Mouse (Mus musculus) forelimb bud, embryonic 11.5 days (tissue): ENCODE results near the gene Rps27rt.
A peak's percentile ranks its signal among the peaks of the same experiment; 100 is the strongest.
"Not testable (repeated sequence)": the region's sequence is repeated elsewhere in the genome, so short reads cannot be mapped to it uniquely, and the experiment has no call there.

ENCODE experiments used
- DNase-seq: peaks from one replicate; pipeline ENCODE4 v3.0.0-alpha.2; 2012; ENCODE audit warnings: low read depth, low spot score

Gene Rps27rt

DNA sequence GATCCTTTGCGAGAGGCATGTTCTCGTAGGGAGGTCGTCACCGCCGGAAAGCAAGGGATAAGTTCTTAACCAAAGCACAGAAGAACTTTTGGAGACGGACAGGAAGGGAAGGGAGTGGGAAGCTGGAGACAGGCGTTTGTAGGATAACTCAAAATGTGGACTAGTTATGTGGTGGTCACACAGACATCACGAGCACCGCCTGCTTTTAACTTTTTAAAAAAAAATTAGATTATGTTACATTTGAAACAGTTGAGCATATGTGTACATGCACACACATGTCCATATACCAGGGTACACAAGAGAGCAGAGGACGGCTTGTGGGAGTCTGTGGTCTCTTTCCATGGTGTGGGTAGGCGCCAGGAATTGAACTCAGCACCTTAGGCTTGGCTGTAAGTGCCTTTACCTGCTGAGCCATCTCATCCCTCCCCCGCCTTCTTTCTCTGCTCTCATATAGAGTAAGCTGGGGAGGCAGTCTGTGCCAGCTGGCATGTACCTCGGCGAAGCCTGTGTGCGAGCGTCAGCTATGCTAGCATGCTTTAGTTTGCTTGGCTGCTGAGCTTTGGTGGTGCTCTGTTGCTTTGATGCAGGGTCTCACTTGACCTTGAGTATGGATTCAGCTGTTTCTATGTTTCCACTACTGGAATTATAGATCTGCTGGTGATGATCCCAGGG, at the start of gene Rps27rt:
Rps27rt (minus strand) TSS at position 51 of the 672 bp plus-strand sequence.
- no peak for DNase-seq

GRCm38 (mm10) chr9:115031046-115031445, 48.5 kb upstream of the Rps27rt start:
- DNase-seq: not testable (repeated sequence)

- DNase-seq: no peak
These were observed 48.0 kb upstream of the Rps27rt start for GRCm38 (mm10) chr9:115030581-115030980.

DNA sequence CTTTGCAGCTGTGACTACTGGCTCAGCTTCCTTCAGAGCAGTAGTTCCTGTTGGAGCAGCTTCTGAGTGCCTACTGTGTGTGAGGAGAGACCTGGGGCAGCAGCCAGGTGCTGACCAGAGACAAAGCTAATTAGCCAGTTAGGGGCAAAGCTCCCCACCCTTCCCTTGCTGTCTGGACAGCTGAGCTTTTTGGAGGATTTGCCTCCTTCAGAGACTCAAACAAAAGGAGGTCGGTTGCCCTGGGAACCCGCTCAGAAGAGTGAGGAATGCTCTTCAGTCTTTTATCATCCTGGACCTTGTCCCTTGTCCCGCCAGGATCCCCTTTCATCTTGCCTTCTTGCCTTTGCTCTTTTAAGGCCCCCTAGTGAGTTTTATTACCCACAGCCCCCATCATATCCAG, 46.8 kb upstream of the Rps27rt start:
- DNase-seq: peak; percentile 17

DNA sequence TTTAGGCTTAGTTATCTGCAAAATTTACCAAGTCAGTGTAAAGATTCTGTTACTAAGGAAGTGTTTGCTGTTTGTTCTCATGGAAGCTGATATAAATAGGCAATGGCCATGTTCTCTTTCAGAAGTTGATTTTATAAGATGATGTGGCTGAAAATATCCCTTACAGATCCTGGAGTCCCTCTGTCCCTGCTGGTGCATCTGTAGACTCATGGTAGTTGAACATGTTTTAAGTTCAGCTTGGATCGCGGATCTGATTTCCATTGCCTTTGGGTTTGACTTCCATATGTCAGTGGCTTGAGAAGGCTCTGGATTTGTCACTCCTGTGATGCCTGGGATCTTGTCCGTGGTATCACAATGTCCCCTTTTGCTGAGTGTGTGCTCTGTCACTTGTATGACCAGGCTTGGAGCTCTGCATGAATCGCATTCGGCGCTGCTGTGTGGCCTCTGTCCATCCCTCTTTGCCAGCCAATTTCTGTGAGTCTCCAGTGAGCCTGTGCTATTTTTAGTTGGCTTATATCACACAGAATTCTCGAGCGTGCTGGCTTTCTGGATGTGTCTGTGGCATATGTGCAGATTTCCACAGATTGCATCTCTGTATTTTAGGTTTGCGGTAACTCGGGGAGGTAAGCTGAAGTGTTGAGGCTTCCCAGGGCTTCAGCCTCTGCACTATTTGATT, 41.3 kb upstream of the Rps27rt start:
- DNase-seq: no peak

DNA sequence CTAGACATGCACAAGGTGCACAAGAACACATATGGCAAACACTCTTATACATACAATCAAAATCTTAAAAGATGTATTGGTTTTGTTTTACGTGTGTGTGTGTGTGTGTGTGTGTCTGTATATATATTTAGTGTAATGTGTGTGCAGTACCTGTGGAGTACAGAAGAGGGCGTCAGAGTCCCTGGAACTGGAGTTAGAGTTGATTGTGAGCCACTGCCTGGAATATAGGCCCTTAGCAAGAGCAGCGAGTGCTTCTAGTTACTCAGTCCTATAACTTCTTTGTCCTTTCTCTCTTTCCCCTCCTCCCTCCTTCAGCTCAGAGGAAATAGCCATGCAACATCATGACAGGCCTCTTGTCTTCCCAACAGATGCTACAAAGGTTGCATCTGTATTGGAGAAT, 40.6 kb upstream of the Rps27rt start:
- no peak for DNase-seq

DNA sequence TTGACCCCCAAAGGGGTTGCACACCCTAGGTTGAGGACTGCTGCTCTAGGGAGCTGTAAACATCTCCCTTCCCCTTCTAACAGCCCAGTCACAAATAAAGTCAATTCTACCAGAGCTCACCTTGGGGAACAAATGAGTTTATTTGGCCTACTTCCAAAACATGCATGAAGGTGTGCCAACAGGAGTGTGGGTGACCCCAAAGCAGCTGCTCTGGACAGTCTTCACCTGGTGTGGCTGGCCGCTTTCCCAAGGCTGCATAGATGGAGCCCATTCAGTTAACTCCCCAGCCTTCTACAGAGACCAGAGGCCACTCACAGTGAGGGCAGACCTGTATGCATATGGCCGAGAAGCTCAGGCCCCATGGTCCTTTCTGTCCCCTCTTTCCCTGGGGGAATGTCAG, 38.9 kb upstream of the Rps27rt start:
- DNase-seq: no peak

- DNase-seq: no peak
These were observed 37.6 kb upstream of the Rps27rt start for GRCm38 (mm10) chr9:115020141-115020540.

DNA sequence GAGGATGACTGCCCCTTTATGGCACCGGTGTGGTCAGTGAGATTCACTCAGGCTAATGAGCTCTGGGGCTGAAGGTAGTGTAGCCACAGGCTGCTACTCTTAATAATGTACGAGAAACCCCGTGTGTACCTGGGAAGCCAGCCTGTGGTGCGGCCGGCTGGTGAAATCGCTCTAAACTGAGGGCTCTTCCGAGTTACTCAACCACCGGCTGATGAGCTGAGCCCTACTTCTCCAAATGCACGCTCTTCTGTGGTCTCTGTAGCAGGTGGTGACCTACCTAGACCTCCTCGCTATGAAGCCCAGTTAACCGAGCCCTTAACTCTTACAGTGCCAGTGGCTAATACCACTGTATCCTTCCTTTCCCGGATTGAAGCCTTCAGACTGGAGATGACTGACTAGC, 29.8 kb upstream of the Rps27rt start:
- DNase-seq: no peak

DNA sequence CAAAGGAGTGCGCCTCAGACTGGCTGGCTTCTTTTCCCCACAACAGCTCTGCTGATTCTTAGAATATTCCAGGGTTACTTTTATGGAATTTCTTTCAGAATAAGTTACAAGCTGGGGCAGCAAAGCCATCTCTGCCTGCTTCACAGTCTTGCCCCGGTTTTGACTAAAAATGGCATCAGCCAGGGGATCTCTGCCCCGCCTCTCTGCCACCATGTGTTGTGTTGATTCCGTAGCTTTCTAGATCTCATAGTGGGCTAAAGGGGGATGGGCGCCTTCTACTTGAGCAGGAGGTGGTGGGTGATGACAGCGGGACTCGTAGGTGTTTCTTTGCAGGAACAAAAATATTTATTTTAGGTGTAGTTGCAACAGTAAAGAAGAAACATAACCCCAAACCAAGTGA, 25.7 kb upstream of the Rps27rt start:
- no peak for DNase-seq

GRCm38 (mm10) chr9:115007776-115008175, 25.2 kb upstream of the Rps27rt start:
- DNase-seq: no peak

DNA sequence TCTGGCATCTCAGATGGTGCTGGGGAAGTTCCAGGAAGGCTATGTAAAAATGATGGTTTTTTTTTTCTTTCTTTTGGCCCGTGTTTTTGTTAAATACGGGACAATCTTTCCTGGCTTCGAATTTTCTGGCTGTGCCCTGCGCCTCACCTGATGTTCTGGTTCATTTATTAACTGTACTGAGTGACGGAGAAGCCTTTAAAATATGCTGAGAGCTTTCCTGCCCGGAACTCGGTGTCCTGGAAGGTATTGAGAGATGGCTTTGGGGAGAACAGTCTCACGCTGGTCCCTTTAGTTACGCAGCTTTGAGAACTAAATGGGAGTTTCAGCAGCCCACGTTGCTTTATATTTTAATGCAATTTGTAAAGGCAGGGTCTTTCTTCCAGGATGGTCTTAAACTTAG, 22.9 kb upstream of the Rps27rt start:
- no peak for DNase-seq

GRCm38 (mm10) chr9:114999771-115000146, 17.2 kb upstream of the Rps27rt start:
- no peak for DNase-seq

DNA sequence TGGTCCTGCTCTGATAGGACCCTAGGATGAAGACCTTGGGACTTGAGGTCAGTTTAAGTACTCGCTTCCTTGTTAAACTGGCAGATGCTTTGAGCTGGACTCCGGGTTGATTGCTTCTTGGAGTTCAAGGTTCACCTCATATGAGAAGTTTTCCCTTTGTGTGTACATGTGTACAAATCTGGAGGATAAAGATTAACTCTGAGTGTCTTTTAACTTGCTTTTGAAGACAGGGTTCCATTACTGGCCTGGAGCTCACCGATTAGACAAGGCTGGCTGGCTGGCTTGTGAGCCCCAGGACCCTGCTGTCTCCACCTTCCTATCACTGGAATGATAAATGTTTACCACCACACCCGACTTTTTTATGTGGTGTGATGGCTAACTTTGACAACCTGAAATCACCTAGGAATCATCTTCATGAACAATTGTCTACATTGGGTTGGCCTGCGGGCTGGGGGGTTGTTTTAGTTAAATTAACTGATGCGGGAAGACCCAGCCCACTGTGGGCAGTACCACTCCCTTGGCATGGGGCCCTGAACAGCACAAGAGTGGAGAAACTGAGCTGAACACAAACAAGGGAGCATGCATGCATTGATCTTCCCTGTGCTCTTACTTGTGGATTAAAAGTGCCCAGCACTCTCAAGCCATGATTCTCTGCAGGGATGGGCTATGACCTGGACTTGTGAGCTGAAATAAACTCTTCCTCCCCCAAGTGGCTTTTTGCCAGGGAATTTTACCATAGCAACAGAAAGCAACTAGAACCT, 16.7 kb upstream of the Rps27rt start:
- no peak for DNase-seq

- no peak for DNase-seq
These were observed 13.9 kb upstream of the Rps27rt start for GRCm38 (mm10) chr9:114996489-114996888.

- DNase-seq: no peak
These were observed 13.2 kb upstream of the Rps27rt start for GRCm38 (mm10) chr9:114995716-114996115.

- DNase-seq: no peak
These were observed 12.7 kb upstream of the Rps27rt start for GRCm38 (mm10) chr9:114995250-114995649.

DNA sequence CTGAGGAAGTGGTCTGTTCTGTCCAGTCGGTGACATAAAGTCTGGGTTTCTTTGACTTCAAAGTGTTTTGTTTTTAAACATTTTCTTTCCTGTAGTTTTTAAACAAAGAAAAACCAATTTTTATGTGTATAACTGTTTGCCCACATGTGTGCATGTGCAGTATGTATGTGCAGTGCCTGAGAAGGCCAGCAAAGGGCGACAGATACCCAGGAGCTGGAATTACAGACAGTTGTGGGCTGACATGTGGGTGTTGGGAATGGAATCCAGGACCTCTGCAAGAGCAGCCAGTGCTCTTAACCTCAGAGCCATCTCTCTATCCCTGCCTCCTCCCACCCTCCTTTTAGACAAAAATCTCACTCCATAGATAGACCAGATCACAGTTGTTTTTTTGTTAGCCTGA, 10.0 kb upstream of the Rps27rt start:
- no peak for DNase-seq

GRCm38 (mm10) chr9:114990421-114990820, 7.9 kb upstream of the Rps27rt start:
- no peak for DNase-seq

DNA sequence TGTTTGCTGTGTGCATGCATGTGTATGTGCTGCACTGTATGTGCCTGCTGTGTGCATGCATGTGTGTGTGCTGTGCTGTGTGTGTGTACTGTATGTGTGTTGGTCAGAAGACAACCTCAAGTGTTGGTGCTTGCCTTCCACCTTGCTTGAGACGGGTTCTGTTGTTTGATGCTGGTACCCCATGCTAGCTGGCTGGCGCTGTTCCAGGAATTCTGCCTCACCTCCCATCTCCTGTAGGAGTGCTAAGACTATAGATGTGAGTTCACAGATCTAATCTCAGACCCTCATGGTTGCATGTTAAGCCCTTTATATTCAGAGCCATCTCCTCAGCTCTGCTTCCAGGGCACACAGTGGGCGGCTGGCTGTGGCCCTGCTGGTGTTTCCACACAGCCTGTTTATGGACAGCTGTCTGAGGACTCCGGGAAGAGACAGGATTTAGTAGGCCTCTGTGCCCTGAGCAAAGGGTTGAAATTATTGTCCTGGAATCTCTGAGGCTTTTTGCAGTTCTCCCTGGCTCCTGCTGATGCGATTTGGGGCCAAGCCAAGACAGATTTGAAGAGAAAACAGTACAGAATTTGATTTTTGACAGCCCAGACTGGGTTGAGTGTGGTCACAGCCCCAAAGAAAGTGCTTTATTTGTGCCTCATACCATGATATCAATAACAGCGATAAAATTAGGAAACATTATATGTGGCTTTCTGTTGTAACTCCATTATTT, 6.2 kb upstream of the Rps27rt start:
- no peak for DNase-seq

DNA sequence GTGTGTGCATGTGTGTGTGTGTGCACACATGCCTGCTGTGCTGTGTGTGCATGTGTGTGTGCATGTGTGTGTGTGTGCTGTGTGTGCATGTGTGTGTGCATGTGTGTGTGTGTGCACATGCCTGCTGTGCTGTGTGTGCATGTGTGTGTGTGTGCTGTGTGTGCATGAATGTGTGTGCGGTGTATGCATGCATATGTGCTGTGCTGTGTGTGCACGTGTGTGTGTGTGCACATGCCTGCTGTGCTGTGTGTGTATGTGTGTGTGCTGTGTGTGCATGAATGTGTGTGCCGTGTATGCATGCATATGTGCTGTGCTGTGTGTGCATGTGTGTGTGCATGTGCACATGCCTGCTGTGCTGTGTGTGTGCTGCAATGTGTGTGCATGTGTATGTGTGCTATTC, 5.5 kb upstream of the Rps27rt start:
- no peak for DNase-seq

GRCm38 (mm10) chr9:114986361-114986760, 3.8 kb upstream of the Rps27rt start:
- no peak for DNase-seq
